Mouse (Mus musculus): Measurements from ENCODE around the gene Sgsm1.

- no peak for TF ChIP-seq POLR2A (IDR thresholded peaks at IDR 0.05; ENCODE audit: borderline replicate concordance, extremely low read depth, low read depth, low read length)
- TF ChIP-seq CTCF (IDR thresholded peaks at IDR 0.05; ENCODE audit: insufficient read depth, low read length), result no peak
Observed at GRCm38 (mm10) chr5:113219876-113220275, 90.7 kb downstream of the Sgsm1 start.
